Mouse (Mus musculus) cerebral cortex, adult 2 months (tissue): ENCODE measurements around the gene Vps11.

Experiments
- WGBS: fragments of 180-500 bp; shearing (Covaris S2); methylation state at CpG from one replicate; pipeline ENCODE4 v1.1.7; 2018; 5-methylcytosine and 5-hydroxymethylcytosine counted together

Gene Vps11

DNA sequence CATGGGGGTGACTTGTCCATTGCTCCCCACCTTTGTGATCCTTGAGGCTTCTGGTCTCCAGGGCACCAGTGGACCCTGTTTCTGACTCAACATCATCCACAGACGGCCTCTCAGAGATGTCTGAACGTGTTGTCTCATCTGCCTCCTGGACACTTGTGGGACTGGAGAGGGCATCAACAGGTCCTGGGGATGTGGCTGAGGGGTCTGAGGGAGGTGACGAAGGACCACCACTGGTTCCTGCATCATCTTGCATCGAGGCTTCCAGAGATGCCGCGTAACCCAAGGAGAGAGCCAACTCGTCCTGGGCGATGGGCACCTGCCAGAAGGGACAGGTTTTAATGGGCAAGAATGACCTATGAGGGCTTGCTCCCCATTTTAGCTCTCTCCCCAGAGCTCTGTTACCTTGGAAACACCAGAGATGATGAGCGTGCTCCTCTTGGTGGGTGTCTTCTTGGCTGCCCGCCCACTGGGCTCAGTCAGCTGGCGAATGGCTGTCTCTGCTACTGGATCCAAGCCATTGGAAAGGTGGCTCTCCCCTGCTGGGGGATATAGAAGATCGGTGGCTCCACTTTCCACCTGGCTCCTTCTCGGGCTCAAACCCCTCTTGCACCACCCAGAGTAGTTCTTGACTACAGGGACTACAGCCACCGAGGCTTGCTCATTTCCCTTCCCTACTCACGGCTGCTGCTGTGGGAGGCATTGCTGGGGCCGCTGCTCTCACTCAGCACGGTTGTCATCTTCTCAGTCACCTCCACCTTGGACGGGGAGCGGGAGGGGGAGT lies 47.8 kb downstream of the Vps11 start:
- 51% methylated on average over 19 of the region's 19 CpGs for WGBS

GRCm38 (mm10) chr9:44311136-44312134 lies 50.0 kb downstream of the Vps11 start:
- WGBS, result 47% methylated on average over 27 of the region's 27 CpGs

DNA sequence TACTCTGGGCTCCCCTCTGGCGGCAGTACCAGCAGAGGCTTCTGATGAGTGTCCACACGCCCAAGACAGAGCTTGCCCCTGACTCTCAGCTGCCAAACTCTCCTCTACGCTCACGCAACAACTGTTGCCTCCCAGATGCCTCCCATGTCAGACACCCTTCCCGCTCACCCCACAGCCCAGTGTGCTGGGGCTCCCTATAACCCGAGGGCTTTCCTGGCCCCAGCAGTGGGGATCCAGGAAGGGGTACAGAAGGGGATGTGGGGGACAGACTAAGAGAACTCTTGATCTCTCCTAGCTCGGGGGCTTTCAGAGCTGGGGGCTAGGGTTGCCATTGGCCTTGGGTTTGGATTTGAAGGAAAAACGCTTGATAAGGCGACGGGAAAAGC lies 50.7 kb downstream of the Vps11 start:
- 56% methylated on average over 10 of the region's 10 CpGs for WGBS

GRCm38 (mm10) chr9:44309756-44310155 lies 51.7 kb downstream of the Vps11 start:
- 70% methylated on average over 3 of the region's 3 CpGs for WGBS

DNA sequence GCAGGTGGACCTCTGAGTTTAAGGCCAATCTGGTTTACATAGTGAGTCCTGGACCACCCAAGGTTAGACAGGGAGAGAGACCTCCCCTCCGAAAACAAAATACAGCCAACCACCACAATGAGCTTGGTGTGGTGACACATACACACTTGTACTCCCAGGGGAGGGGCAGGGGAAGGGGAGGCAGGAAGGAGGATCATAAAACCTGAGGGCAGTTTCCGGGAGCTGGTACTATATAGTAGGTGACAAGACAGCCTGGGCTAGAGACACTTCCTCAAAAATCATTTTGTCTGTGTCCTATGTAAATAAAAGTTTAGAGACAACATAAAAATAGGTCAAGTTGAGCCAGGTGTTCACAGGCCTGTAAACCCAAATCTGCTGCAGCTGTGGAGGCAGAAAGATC lies 54.2 kb downstream of the Vps11 start:
- 86% methylated on average over 2 of the region's 2 CpGs for WGBS

DNA sequence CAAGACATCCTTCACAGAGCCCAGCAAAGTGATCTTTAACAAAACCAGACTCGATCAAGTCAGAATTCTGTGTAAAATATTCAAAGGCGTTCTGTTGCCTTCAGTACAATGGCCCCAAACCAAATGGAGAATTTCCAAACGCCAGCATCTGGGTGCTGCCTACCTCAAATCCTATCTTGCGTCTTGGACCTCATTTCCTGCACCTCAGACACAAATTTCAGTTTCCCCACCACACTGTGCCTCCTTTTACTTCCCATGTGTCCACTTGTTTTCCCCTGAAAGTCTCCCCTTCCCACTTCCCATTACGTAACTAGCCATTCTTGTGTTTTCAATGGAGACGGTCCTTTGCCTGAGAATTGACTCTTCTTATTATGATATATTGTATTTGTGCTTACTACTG lies 54.9 kb downstream of the Vps11 start:
- WGBS, result 72% methylated on average over 6 of the region's 6 CpGs

- WGBS, result under 1% methylated on average over 54 of the region's 54 CpGs
Observed at GRCm38 (mm10) chr9:44305466-44306079, 55.9 kb downstream of the Vps11 start, which contains the start of gene Hinfp. Gene Hinfp, minus strand, starts transcription at chr9:44305671.

DNA sequence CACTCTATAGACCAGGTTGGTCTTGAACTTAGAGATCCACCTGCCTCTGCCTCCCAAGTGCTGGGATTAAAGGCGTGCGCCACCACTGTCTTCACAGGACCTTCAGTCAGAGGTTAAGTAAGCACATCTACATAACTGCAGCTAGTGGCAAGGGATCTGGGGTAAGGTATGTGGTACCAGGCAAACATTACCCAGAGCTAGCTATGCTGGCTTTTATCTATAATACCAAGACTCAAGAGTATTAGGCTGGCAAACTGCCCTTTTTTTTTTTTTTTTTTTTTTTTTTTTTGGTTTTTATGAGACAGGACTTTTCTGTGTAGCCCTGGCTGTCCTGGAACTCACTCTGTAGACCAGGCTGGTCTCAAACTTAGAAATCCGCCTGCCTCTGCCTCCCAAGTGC lies 61.5 kb downstream of the Vps11 start:
- WGBS, result 96% methylated on average over 3 of the region's 3 CpGs
